Mouse (Mus musculus) intestine, embryonic 15.5 days (tissue): Measurements from ENCODE around the gene Nfam1. TPM values are rescaled to one million over a fixed set of nuclear protein-coding genes. Genes with fewer than 3 reads are reported as not detected.

Experiments
- ATAC-seq: fragments of 200-750 bp; cut with Nextera tagmentation; 2 replicates; pipeline ENCODE4 v1.8.0; 2017; ENCODE audit warnings: moderate TSS enrichment, moderate library complexity
- H3K27ac ChIP-seq: fragments of 300-500 bp; sonication (generic); 2 replicates; pipeline ENCODE4 v1.5.1; 2015; ENCODE audit warnings: mild to moderate bottlenecking, inconsistent platforms
- H3K27me3 ChIP-seq: fragments of 300-500 bp; sonication (generic); replicated peaks from 2 replicates; pipeline ENCODE4 v1.6.1; 2015; ENCODE audit warnings: inconsistent platforms
- H3K36me3 ChIP-seq: fragments of 300-500 bp; sonication (generic); 2 replicates; pipeline ENCODE4 v1.6.1; 2015; ENCODE audit warnings: inconsistent platforms
- H3K4me1 ChIP-seq: fragments of 300-500 bp; sonication (generic); replicated peaks from 2 replicates; pipeline ENCODE4 v1.6.1; 2015; ENCODE audit warnings: inconsistent platforms
- H3K4me2 ChIP-seq: fragments of 300-500 bp; sonication (generic); replicated peaks from 2 replicates; pipeline ENCODE4 v1.6.1; 2015; ENCODE audit warnings: mild to moderate bottlenecking, inconsistent platforms
- H3K4me3 ChIP-seq: fragments of 300-500 bp; sonication (generic); replicated peaks from 2 replicates; pipeline ENCODE4 v1.5.1; 2015; ENCODE audit warnings: inconsistent platforms
- H3K9ac ChIP-seq: fragments of 300-500 bp; sonication (generic); 2 replicates; pipeline ENCODE4 v1.6.1; 2015; ENCODE audit warnings: inconsistent platforms
- H3K9me3 ChIP-seq: fragments of 300-500 bp; sonication (generic); 2 replicates; pipeline ENCODE4 v1.6.1; 2016; ENCODE audit warnings: inconsistent platforms
- WGBS: fragments of 180-500 bp; shearing (Covaris S2); methylation state at CpG from one replicate; pipeline ENCODE4 v1.1.7; 2015; 5-methylcytosine and 5-hydroxymethylcytosine counted together
- polyA plus RNA-seq: library from polyadenylated mRNA; unstranded; fragments of >200 nt; fragmentation: Nextera tagmentation; extraction: Ambion mirVana; gene quantifications from 2 replicates; pipeline ENCODE4 v1.2.1, GENCODE M21; 2015

Gene Nfam1
- polyA plus RNA-seq, 1 experiment from 2014 or later = 3.8 TPM

- no peak for ATAC-seq
- peak overlapping the region; percentile 56 for H3K27ac ChIP-seq
- H3K4me2 ChIP-seq = peak overlapping the region; percentile 89
- WGBS = 4% methylated on average over 26 of the region's 39 CpGs
- H3K27me3 ChIP-seq = peaks cover 14% of the 10 kb centered on the region; the same call in 1 of the 2 replicates
- H3K4me3 ChIP-seq = peak overlapping the region; percentile 55
- H3K4me1 ChIP-seq = peaks cover 49% of the 10 kb centered on the region
- H3K9me3 ChIP-seq = no peaks in the 10 kb centered on the region
- peak overlapping the region; percentile 50 for H3K9ac ChIP-seq
- no peaks in the 10 kb centered on the region for H3K36me3 ChIP-seq
Observed at GRCm38 (mm10) chr15:82963090-82963489, 70.0 kb downstream of the Nfam1 start.

GRCm38 (mm10) chr15:82962536-82962935 lies 70.6 kb downstream of the Nfam1 start:
- Histone ChIP-seq H3K4me2 (peak overlapping the region; percentile 89), H3K4me1 (peaks cover 44% of the 10 kb centered on the region), H3K27me3 (peaks cover 14% of the 10 kb centered on the region; the same call in 1 of the 2 replicates), H3K9ac (no peak overlapping the region), H3K27ac (no peak overlapping the region), H3K36me3 (no peaks in the 10 kb centered on the region), H3K9me3 (no peaks in the 10 kb centered on the region), H3K4me3 (peak overlapping the region; percentile 55)
- WGBS = 46% methylated on average over 4 of the region's 4 CpGs
- no peak for ATAC-seq

- no peaks in the 10 kb centered on the region for H3K36me3 ChIP-seq
- H3K4me3 ChIP-seq = peak overlapping the region; percentile 23
- H3K27me3 ChIP-seq = peaks cover 14% of the 10 kb centered on the region; the same call in 1 of the 2 replicates
- H3K27ac ChIP-seq = no peak overlapping the region
- WGBS = 10% methylated on average over 26 of the region's 26 CpGs
- no peak for ATAC-seq
- peak overlapping the region; percentile 24; the same call in 1 of the 2 replicates for H3K9ac ChIP-seq
- peak overlapping the region; percentile 89 for H3K4me2 ChIP-seq
- no peaks in the 10 kb centered on the region for H3K9me3 ChIP-seq
- H3K4me1 ChIP-seq = peaks cover 44% of the 10 kb centered on the region
Observed at GRCm38 (mm10) chr15:82960786-82961561, 72.1 kb downstream of the Nfam1 start.

- Histone ChIP-seq H3K9me3 (no peaks in the 10 kb centered on the region), H3K4me1 (peaks cover 44% of the 10 kb centered on the region), H3K4me2 (no peak overlapping the region), H3K27me3 (peaks cover 11% of the 10 kb centered on the region; the same call in 1 of the 2 replicates), H3K9ac (no peak overlapping the region), H3K4me3 (no peak overlapping the region), H3K27ac (no peak overlapping the region), H3K36me3 (no peaks in the 10 kb centered on the region)
- ATAC-seq = no peak
- 56% methylated on average over 12 of the region's 12 CpGs for WGBS
Observed at GRCm38 (mm10) chr15:82959151-82959550, 74.0 kb downstream of the Nfam1 start.

GRCm38 (mm10) chr15:82958253-82958701 lies 74.8 kb downstream of the Nfam1 start:
- Histone ChIP-seq H3K27ac (no peak overlapping the region), H3K4me2 (peak overlapping the region; percentile 26; the same call in 1 of the 2 replicates), H3K36me3 (no peaks in the 10 kb centered on the region), H3K4me1 (peaks cover 46% of the 10 kb centered on the region), H3K4me3 (no peak overlapping the region), H3K9ac (no peak overlapping the region), H3K27me3 (peaks cover 11% of the 10 kb centered on the region; the same call in 1 of the 2 replicates), H3K9me3 (no peaks in the 10 kb centered on the region)
- no peak for ATAC-seq
- WGBS = 33% methylated on average over 16 of the region's 16 CpGs

- H3K9ac ChIP-seq = no peak overlapping the region
- ATAC-seq = no peak
- H3K4me1 ChIP-seq = peaks cover 47% of the 10 kb centered on the region
- 77% methylated on average over 4 of the region's 4 CpGs for WGBS
- no peak overlapping the region for H3K27ac ChIP-seq
- H3K9me3 ChIP-seq = no peaks in the 10 kb centered on the region
- H3K4me3 ChIP-seq = no peak overlapping the region
- no peak overlapping the region for H3K4me2 ChIP-seq
- H3K27me3 ChIP-seq = peaks cover 16% of the 10 kb centered on the region; the same call in 1 of the 2 replicates
- no peaks in the 10 kb centered on the region for H3K36me3 ChIP-seq
Observed at GRCm38 (mm10) chr15:82956721-82957120, 76.4 kb downstream of the Nfam1 start.

- no peak overlapping the region for H3K9ac ChIP-seq
- no peaks in the 10 kb centered on the region for H3K9me3 ChIP-seq
- ATAC-seq = no peak
- H3K4me1 ChIP-seq = peaks cover 43% of the 10 kb centered on the region
- no peaks in the 10 kb centered on the region for H3K36me3 ChIP-seq
- H3K27ac ChIP-seq = no peak overlapping the region
- H3K27me3 ChIP-seq = peaks cover 16% of the 10 kb centered on the region; the same call in 1 of the 2 replicates
- H3K4me3 ChIP-seq = no peak overlapping the region
- WGBS = 95% methylated on average over 3 of the region's 3 CpGs
- no peak overlapping the region for H3K4me2 ChIP-seq
Observed at GRCm38 (mm10) chr15:82956310-82956709, 76.8 kb downstream of the Nfam1 start.

GRCm38 (mm10) chr15:82955286-82955685 lies 77.8 kb downstream of the Nfam1 start:
- Histone ChIP-seq H3K36me3 (no peaks in the 10 kb centered on the region), H3K4me2 (no peak overlapping the region), H3K27me3 (peaks cover 9% of the 10 kb centered on the region; the same call in 1 of the 2 replicates), H3K9ac (no peak overlapping the region), H3K4me3 (no peak overlapping the region), H3K27ac (no peak overlapping the region), H3K4me1 (peaks cover 35% of the 10 kb centered on the region), H3K9me3 (no peaks in the 10 kb centered on the region)
- 85% methylated on average over 8 of the region's 8 CpGs for WGBS
- ATAC-seq = no peak

GRCm38 (mm10) chr15:82954034-82954433 lies 79.1 kb downstream of the Nfam1 start:
- Histone ChIP-seq H3K4me3 (no peak overlapping the region), H3K9ac (no peak overlapping the region), H3K27ac (no peak overlapping the region), H3K4me1 (peaks cover 33% of the 10 kb centered on the region), H3K27me3 (peaks cover 5% of the 10 kb centered on the region; the same call in 1 of the 2 replicates), H3K4me2 (no peak overlapping the region), H3K9me3 (no peaks in the 10 kb centered on the region), H3K36me3 (no peaks in the 10 kb centered on the region)
- 68% methylated on average over 5 of the region's 5 CpGs for WGBS
- no peak for ATAC-seq

- no peak for ATAC-seq
- H3K9ac ChIP-seq = no peak overlapping the region
- no peak overlapping the region for H3K4me3 ChIP-seq
- H3K9me3 ChIP-seq = no peaks in the 10 kb centered on the region
- no peak overlapping the region for H3K27ac ChIP-seq
- H3K4me2 ChIP-seq = no peak overlapping the region
- 49% methylated on average over 4 of the region's 4 CpGs for WGBS
- H3K4me1 ChIP-seq = peaks cover 30% of the 10 kb centered on the region
- no peaks in the 10 kb centered on the region for H3K36me3 ChIP-seq
- H3K27me3 ChIP-seq = peaks cover 5% of the 10 kb centered on the region; the same call in 1 of the 2 replicates
Observed at GRCm38 (mm10) chr15:82953096-82953495, 80.0 kb downstream of the Nfam1 start.

- peaks cover 34% of the 10 kb centered on the region for H3K4me1 ChIP-seq
- peaks cover 10% of the 10 kb centered on the region; the same call in 1 of the 2 replicates for H3K27me3 ChIP-seq
- no peaks in the 10 kb centered on the region for H3K9me3 ChIP-seq
- no peak for ATAC-seq
- H3K9ac ChIP-seq = no peak overlapping the region
- H3K27ac ChIP-seq = no peak overlapping the region
- no peaks in the 10 kb centered on the region for H3K36me3 ChIP-seq
- no peak overlapping the region for H3K4me3 ChIP-seq
- H3K4me2 ChIP-seq = peak overlapping the region; percentile 2; the same call in 1 of the 2 replicates
- 20% methylated on average over 20 of the region's 20 CpGs for WGBS
Observed at GRCm38 (mm10) chr15:82952292-82952705, 80.8 kb downstream of the Nfam1 start.

GRCm38 (mm10) chr15:82950246-82950645 lies 82.9 kb downstream of the Nfam1 start:
- no peak for ATAC-seq
- WGBS = 74% methylated on average over 8 of the region's 8 CpGs
- H3K4me1 ChIP-seq = peaks cover 40% of the 10 kb centered on the region
- no peaks in the 10 kb centered on the region for H3K9me3 ChIP-seq
- H3K4me3 ChIP-seq = no peak overlapping the region
- no peak overlapping the region for H3K9ac ChIP-seq
- H3K27me3 ChIP-seq = peaks cover 11% of the 10 kb centered on the region; the same call in 1 of the 2 replicates
- no peak overlapping the region for H3K27ac ChIP-seq
- H3K36me3 ChIP-seq = no peaks in the 10 kb centered on the region
- H3K4me2 ChIP-seq = no peak overlapping the region
